Mouse (Mus musculus) left cerebral cortex, adult 9 months (tissue): ENCODE measurements around the gene Krt42.
"Not testable (repeated sequence)": the region's sequence is repeated elsewhere in the genome, so short reads cannot be mapped to it uniquely, and the experiment has no call there.

Experiments
- DNase-seq, 2 experiments: peaks; one replicate each; pipeline ENCODE4 v3.0.0; 2022; ENCODE audit warnings: low spot score in 2 of 2

Krt42 gene

DNA sequence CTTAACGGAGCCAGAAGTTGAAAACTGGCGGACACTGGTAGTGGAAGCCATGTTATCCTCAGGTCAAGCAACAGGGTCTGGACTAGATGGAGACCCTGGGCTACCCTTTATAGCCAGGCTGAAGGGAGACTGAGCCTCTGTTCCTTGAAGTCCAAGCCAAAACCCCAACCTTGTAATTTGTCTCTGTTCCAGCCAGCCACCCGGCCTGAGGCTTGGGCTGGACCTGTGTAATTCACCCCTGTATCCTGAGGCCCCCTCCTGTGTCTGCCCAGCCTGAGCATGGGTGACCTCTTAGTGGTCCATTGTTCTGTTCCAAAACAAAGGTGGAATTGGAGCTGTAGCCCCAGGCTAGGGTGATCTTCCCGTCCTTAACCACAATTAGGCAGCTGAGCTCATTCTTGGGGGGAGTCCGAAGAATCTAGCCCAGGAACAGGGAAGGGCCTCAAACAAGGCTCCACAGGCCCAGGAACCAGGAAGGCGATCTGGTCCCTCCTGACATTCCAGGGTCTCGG is at the start of gene Krt42:
TSS of gene Krt42 (minus strand) at position 51 of the 512 bp plus-strand sequence.
- DNase-seq: no peak

DNA sequence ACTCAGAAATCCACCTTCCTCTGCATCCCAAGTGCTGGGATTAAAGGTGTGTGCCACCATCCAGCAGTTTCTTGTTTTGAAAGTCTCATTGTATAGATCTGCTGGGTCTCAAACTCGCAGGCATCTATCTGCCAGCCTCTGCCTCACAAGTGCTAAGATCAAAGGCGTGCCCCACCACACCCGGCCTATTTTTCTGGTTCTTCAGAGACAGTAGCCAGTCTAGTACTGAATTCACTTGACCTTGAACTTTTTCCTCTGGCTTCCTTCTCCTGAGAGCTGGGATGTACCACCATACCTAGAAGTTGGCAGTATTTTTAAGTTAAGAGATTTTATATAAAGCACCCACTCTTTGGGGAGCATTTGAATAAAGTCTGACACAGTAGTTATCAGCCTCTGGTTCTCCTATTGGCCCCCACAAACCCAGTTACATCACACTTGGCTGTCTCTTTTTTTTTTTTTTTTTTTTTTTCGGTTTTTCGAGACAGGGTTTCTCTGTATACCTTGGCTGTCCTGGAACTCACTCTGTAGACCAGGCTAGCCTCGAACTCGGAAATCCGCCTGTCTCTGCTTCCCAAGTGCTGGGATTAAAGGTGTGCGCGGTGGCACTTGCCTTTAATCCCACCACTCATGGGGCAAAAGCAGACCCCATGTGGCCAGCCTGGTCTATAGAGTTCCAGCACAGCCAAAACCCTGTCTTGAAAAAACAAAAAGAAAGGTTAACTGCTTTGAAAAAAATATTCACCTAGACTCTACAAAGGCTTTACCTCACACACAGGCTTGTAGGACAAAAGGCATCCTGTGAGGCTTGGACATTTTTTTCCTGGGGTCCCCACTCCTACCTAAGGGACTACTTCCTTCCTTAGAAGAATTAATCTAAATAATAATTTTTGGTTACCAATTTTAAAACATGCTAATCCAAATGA is 49.1 kb upstream of the Krt42 start:
- DNase-seq: no peak

DNA sequence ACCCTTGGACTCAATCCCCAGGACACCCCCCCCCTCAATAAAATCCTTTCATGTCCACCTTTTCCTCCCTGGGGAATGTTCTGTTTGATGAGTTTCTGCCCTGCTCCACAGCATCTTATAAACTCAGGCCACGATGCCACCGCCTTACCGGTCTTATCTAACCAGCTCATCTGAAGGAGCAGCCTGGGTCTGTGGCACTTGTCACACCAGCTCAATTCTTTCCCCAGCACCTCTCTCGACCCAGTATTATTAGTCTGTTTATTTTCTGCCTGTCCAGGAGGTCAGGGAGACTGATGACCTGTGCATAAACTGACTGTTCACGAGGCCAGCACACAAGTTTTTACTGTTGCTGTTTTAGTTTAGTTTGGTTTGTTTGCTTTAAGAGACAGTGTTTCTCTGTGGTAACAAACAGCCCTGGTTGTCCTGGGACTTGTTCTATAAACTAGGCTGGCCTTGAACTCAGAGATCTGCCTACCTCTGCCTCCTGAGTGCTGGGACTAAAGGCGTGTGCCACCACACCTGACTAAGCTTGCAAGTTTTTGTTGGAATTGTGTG is 48.2 kb upstream of the Krt42 start:
- no peak for DNase-seq

DNA sequence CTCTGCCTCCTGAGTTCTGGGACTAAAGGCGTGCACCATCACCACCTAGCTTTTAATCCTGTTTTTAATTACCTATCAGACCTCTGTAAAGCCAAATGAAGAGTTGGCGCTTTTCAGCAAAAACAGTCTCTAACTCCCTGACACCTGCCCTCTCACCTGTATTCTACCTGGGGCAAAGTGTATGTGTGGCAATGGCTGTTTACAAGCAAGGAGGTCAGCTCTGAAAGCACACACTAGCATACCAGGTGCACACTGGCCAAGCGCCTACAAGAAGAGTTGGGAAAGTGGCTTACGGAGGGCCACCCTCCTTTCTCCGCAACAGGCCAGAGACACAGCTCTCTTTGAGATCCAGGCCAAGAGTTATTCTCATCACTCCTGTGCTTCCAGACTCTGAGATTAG is 45.8 kb upstream of the Krt42 start:
- DNase-seq: no peak

DNA sequence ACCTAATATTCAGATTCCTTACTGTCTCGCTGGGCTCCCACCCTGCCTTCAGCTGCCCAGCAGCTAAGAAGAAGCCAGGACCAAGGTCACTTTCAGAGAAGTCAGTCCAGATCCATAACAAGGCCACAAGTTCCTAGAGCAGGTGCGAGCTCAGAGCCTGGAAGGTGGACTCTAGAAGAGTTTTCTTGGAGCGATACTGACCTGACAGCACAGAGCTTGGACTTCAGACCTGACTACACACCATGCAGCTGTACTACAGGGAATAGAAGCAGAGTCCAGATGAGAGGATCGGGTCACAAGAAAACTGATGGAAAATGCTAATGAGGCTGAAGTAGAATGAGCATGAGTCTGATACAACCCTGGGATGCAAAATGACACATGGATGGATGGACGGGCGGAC is 43.8 kb upstream of the Krt42 start:
- no peak for DNase-seq

DNA sequence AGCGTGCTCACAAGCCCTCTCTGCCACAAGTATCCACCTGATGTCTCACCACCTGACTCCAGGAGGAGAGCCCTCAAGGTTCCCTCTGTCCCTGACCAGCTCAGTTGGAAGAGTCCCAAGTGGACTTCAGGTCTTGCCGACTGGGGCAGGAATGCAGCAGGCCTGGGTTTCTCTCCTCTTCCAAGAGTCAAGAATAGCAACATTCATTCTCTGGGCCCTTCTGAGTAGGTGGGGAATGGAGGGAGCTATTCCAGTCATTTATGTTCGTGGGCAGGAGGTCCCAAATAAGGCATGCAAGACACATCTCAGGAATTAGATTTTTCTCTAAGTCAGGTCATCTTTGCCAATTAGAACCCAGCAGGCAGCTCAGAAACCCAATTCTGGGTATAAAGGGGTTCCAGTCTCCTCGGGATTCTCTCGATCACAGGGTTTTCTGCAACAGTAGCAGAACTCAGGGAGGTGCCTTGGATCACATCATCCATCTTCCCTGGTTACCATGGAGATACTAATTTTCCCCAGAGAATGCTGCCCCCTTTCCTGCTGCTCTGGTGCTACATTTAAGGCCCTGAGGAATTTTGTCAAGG is 42.5 kb upstream of the Krt42 start:
- DNase-seq: peak; percentile 55 to 67

DNA sequence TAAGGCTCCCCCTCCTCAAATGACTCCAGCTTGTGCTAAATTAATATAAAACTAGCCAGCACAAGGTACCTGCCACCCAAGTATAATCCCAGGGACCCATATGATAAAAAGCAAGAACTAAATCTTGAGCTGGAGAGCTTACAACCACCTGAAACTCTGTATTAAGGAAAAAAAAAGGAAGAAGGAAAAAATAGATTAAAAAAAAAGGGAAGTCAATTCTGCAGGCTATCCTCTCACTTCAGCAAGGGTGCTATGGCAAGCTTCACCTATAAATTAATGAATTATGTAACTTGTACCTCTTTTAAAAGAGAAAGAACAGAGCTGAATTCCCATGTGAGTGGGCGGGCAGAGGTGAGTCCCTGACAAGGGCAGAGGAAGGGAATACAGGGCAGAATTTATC is 42.0 kb upstream of the Krt42 start:
- DNase-seq: no peak

DNA sequence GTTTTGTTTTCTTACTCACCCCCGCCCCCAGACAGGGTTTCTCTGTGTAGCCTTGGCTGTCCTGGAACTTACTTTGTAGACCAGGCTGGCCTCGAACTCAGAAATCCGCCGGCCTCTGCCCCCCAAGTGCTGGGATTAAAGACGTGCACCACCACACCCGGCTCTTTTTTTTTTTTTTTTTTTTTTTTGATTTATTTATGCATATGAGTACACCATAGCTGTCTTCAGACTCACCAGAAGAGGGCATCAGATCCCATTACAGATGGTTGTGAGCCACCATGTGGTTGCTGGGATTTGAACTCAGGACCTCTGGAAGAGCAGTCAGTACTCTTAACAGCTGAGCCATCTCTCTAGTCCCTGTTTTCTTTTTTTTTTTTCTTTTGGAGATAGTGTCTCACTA is 39.0 kb upstream of the Krt42 start:
- not testable (repeated sequence) for DNase-seq

DNA sequence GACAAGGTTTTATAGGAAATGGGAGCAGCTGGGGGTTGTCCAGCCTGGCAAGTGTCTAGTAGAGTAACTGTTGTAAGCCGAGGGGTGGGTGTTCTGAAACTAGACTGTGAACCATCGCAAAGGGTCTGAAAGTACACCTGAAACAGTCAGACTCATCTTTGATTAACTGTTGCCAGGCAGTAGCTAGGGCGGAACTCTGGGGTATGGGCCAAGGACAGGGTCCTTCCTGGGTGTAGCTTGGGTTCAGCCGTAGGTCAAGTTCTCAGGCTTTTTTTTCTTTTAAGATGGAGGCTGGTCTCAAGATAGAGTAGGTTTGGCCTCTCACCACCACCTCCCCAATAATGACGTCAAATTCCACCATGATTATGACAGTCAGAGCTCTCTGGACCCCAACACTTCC is 38.2 kb upstream of the Krt42 start:
- DNase-seq: no peak

DNA sequence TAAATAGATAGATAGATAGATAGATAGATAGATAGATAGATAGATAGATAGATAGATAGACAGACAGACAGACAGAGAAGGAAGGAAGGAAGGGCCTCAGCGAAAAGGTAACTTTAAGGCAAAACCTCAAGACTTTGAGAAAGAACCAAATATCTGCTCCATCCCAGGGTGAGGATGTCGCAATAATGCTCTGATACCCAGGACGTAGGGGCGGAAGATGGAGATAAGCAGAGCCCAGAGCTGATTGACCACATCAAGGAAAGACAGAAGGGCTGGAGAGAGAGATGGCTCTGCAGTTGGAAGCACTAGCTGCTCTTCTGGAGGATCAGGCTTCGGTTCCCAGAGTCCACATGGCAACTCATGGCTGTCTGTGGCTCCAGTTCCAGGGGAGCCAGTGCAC is 31.6 kb upstream of the Krt42 start:
- DNase-seq: no peak

DNA sequence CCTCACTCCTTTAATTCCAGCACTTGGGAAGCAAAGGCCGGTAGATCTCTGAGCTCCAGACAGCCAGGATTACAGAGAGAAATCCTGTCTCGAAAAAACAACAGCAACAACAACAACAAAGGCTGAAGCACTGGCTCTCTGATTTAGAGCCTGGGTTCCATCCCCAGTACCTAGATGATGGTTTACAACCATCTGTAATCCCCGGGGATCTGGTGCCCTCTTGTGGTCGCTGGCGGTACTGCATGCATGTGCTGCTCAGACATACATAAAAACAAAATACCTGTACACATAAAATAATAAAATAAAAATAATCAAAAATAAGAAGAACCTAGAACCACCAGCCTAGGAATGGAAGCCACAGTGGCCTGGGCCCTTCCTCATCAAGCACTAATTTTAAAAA is 30.6 kb upstream of the Krt42 start:
- peak in 1 of 2 experiments; percentile 66 for DNase-seq

DNA sequence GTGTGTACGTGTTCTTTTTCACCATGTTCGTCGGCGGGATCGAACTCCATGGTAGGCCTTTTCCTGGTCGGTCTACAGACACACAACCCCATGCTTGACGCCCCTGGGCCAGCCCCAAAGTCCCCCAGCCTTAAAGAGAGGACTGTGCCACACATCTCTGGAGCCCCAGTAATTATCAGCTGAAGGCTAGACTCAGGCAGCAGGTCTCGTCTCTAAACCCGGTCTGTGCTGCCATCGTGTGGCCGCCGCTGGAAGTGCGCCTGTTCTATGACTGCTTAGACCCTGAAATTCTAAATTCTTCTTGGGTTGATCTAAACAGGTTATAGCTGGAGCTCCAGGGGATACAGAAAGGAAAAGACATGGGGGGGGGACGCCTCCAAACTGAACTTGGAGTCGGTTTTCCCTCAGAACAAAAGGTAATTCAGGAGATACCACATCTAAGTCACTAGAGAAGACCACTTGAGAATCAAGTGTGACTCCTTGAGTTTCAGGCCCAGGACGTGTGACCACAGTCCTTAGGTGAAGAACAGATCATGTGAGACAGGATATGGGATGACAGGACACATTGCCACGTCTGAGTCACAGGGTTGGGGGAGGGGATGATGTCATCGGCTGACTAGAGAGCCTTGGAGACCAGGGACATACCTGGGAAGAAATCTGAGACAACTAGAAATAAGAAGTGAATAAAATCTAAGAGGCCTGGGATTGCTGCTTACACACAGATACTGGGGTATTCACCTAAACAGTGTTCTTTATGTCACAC is 28.8 kb upstream of the Krt42 start:
- DNase-seq: peak in 1 of 2 experiments; percentile 84

DNA sequence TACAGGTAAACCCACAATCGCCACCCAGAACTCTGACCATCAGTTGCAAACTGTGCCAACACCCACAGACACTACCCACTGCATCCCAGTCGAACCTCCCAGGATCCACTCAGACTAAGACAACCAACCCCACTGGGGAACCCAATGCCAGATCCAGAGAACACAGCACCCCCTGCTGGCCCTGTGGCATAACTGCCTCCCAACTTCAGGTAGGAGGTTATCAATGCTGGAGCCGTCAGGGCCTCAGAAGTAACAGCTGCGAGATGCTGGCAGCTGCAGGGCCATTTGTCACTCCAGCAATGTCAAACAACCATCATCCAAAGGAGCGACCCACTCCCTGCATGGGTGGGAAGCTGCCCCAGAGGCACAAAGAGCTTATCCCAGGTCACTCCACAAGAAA is 28.1 kb upstream of the Krt42 start:
- DNase-seq: no peak

DNA sequence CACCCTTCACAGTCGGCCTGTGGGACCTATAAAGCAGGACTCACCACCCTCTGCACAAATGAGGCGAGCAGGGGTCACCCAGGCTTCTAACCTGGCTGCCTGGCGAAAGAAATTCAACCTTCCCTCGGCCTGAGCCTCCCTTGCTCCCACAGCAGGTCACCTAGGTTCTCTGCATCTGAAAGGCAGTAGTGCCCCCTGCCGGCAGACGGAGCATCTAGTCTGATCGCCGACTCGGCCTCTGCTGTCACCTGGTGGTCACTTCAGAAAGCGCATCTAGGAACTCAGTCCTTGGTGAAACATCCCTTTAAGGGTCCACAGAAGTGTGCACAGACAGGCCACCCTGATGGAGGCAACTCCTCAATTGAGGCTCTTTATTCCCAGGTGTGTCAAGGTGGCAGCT is 25.6 kb upstream of the Krt42 start:
- peak in 1 of 2 experiments; percentile 70 for DNase-seq

DNA sequence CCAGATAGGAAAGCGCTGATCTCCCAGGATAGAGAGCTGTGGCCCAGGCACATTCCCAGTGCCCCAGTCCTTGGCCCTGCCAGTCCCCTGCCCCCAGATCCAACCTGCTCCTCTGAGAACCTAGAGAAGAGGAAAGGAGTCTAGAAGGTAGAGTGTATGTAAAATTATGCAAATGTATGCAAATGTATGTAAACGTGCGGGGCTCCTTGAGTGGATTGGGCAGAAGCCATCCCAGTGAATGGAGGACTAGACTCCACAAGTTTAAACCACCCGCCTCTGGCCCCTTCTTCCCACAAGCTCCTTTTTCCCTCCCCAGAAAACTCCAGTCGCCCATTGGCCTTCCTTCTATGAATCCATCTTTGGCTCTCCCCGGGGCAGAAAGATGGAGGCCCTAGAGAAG is 23.2 kb upstream of the Krt42 start:
- DNase-seq: no peak

DNA sequence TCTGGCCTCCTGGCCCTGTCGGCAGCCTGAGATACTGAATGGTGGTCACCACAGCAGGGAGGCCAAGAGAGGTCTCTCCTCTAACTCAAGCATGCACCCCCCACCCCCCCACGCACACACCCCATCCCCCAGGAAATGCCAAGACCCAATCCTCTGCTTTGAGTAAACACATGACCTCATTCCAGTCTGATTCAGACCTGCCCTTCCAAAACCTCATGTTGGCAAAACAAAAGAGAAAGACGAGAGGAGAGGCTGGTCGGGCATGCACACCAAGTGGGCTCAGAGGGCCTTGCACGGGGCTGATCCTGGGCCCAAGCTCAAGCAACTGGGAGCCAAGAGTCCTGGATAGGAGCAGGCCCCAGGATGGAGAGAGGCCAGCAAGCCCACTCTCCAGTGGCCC is 20.6 kb upstream of the Krt42 start:
- no peak for DNase-seq

DNA sequence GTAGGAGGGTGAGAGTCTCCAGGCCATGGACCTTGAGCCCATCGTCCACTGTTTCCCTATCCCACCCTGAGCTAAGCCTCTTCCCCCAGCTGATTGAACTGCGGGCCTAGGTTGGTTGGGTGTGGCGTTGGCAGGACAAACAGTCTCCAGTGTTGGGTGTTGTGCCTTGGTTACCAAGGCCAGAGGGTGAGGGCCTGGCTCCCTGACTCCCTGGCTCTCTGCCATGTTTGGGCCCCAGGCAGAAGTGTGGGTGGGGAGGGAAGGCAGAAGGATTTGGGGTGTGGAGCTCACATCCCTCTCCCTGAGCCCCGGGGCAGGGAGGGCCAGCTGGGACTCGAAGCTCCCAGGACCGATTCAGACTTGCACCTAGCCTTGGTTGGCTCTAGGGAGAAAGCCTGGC is 19.3 kb upstream of the Krt42 start:
- no peak for DNase-seq

DNA sequence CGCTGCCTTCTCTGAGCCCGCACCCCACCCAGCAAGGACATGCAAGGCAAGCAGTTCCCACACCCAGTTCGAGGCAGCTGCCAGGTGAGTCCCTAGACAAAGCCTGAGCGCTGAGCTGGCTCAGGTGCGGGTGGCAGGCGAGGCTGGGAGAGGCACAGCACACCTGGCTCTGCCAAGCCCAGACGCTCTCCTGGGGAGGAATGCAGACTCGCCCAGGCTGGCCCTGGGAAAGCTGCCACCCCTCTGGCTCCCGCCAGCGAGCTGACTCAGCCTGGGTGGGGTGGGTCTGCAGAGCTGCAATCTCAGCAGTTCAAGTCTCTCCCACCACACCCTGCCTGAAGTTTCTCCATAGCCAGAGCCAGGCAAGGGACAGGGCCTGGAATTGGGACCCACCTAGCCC is 17.4 kb upstream of the Krt42 start:
- no peak for DNase-seq

DNA sequence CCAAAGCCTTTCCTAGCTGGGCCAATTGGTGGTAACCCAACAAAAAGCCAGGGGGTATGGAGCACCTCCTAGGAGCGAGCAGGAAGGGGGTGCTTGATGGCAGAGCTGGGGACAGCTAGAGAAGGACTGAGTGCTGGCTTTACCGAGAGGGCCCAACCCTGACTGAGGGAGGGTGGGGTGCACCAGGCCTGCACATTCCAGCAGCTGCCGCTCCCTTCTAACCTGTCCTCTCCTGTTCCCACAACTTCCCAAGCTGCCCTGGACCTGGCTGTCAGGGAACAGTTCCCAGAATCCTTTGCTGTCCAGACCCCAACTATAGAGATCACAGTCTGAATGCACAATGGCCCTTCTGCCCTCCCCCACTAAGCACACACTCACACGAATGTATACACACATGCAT is 15.3 kb upstream of the Krt42 start:
- no peak for DNase-seq

DNA sequence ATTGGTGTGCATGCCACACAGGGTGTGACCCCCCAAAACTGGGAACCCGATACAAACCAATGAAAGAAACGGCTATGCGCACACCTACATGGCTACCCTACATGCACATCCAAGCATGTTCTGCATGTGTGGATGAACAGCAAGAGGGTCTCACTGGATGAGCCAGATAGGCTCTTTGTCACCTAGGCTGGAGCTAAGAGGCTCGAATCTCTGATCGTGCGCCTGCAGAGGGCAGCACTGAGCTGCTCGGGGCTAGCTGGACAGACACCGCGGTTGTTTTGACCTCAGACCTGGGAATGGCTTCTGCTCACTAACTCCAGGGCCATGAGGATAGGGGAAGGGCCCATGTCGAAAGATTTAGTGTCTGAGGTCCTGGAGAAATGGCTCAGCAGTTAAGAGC is 12.9 kb upstream of the Krt42 start:
- peak in 1 of 2 experiments; percentile 56 for DNase-seq

DNA sequence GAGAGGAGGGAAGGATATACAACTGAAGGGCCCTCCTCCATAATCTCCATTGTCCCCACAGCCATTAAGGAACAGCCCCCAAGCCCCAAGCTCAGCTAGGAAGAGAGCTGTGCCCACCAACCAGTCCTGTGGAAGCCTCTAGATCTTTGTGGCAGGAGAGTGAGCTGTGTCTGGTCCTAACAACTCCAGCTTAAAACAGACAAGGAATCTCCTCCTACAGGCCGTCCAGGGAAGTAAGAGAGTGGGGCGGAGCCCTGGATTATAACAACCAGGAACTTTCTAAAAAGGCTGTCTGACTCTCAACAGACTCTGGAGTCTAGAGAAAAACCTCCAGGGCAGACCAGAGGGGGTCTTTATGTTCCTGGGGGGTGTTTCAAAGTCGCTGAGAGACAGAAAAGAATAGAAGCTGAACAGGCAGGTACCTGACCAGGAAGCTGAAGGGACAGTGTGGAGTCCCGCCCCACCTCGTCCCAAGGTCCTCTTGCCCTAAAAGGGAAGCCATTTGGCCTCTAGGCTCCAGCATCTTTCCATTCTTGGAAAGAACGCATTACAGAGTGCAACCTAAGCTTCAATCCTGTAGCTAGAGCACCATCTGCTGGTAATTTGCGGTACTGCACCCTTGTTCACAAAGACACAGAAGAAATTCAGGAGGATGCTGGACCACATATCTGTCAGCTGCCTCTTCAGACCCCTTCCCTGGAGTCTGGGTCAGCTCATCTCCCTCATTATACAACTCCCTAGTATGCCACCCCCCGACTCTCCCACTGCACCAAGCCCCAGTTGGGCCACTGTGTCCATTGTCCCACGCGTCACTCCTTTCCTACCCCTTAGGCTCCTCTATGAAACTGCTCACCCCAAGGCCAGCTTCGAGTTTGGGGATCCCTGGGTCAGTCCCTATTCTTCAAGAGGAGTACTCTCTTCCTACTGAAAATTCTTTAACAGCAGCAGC is 12.2 kb upstream of the Krt42 start:
- peak in 1 of 2 experiments; percentile 90 for DNase-seq
